Mouse (Mus musculus): ENCODE data around the gene Tfam.

Tfam gene

GRCm38 (mm10) chr10:71222639-71223038 is 15.4 kb downstream of the Tfam start:
- DNase-seq: no peak

DNA sequence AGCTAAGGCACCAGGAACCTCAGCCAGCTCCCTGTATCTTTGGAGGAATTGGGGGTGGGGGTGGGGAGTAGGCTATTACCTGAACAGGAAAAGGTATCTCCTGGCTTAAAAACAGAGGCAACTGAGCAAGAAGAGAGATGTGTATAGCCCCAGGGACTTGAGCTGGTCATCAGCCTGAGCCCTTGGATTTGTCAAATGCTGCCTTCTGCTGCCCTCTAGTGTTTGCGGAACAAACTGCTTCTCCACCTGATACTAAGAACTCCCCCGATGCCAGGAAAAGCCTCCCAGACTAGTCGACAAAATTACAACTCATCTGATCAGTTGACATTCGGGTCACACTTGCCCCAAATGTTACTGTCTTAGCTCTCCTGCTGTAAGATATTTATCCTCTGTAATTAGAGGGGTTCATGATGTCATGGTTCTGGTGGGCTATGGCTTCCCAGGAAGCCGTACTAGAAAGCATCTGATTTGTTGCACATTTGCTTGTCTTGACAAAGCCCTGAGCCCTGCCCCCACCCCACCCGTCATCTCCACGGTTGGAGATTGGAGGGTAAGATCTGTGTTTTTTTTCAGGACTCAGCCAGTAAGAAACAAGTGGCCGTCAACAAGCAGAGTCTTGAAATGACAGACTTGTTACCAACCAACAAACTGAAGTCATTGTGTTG is 19.7 kb downstream of the Tfam start:
- peak; percentile 95 for DNase-seq

DNA sequence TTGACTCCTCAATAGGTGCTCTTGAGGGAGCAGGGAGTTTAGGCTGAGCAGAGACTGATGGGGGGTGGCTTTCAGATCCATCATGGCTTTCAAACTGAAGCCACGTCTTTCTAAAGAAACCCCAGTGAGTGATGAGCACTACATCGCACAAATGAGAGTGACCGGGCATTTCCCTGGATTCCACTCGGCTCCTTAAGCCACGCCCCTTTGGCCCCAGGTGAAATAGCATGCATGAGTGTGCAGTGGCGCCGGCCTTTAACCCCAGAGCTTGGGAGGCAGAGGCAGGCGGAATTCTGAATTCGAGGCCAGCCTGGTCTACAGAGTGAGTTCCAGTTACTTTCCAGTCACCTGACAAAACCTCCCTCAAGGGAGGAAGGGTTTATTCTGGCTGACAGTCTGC is 22.1 kb downstream of the Tfam start:
- no peak for DNase-seq

DNA sequence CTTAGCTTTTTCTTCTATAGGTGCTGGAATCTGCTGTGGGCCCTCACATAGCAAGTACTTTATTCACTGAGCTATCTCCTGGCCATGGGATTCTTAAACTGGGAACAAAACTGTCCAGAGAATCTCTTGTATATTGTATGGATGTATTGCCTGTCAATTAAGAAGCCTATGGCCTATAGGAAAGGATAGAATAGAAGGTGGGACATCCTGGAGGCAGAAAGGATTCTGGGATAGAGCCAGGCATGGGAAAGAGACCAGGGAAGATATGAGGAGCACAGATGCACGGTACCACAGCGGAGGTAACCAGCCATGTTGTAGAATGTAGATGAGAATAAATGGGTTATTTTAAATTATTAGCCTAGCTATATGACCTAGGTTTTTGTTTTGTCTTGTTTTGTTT is 36.6 kb downstream of the Tfam start:
- no peak for DNase-seq

DNA sequence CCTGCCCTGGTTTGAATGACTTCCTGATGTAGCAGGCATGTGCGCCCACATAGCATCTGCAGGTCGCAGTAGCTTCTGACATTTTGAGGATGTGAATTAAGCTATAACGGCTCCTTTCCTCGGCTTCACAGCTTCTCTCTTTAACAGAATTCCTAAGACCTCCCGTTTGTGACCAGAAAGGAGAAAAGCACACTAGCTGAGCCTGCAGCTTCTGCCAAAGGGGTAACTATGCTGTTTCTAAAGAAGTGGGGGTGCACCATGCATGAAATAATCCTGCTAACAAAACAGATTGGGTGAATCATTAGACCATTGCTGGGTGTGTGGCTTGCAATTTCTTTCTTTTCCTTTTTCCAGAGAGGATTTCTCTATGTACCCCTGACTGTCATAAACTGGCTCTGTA is 37.1 kb downstream of the Tfam start:
- DNase-seq: no peak

- DNase-seq: peak; percentile 95
These were observed 39.4 kb downstream of the Tfam start for GRCm38 (mm10) chr10:71198676-71199075.

DNA sequence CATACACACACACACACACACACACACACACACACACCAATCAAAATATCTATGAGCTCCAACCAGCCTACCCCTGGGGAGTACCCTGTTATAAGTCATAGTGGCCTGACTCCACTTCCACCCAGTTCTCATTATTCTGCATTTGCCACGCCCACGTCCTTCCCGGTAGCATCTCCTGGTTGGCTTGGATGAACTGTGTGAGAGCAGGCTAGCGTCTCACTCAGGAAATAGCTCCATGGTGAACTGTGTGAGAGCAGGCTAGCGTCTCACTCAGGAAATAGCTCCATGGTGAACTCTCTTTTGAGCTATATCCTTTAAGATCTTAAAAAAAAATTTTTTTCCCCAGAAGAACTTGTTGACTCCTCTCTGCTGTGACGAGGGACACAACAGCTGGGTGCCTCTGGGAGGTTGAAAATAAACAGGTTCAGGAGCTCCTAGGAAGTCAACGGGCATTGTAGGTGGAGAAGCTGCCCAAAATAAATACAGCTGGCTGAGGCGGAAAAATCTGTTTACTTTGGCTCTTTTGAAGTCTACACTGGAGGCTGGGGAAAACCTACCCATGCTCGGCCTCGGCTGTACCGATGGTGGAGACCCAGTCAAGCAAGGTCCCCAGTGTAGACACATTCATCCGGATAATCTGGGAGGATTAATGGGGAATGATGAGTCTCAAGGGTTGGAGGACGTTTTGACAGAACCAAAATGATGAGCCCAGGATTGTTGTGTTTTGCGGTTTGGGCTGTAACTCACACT is 40.9 kb downstream of the Tfam start:
- peak; percentile 95 for DNase-seq

GRCm38 (mm10) chr10:71195501-71195900 is 42.6 kb downstream of the Tfam start:
- peak; percentile 97 for DNase-seq

GRCm38 (mm10) chr10:71194713-71195112 is 43.4 kb downstream of the Tfam start:
- peak; percentile 95 for DNase-seq

GRCm38 (mm10) chr10:71193319-71193718 is 44.8 kb downstream of the Tfam start:
- no peak for DNase-seq

DNA sequence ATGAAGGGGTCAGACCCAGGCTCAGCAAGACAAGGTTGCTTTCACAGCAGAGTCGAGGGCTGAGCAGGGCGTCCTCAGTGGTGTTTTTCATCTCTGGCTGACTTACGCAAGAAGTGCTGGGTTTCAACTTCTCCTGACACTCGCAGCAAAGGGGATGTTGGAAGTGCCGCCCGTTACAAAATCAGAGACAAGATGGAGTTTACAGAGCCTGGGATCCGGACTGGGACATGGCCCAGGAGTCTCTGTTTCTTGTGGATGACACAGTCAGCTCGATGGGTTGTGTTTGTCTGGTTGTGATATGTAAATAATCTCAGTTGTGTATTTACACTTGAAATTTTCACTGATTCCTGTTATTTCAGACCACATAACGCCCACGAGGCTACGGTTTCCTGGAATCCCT is 45.2 kb downstream of the Tfam start:
- peak; percentile 97 for DNase-seq

DNA sequence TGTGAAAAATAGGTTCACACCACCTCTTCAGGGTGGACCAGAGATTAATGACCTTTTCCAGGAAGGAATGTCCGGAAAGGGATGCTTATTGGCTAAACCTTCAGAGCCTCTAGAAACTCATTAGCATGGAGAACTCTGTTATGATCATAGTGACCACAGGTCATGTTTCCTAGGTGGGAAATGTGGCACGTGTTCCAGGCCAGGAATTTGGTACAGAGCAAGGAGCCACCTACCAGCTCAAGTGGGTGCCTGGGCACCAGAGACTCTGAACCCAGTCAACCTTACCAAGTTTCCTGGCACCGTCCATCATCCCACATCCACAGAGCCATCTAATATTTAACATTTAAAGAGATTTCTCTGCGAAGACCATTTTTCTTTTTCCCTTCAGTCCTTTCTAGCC is 49.4 kb downstream of the Tfam start:
- DNase-seq: no peak

- DNase-seq: no peak
These were observed 53.0 kb downstream of the Tfam start for GRCm38 (mm10) chr10:71185059-71185458.

DNA sequence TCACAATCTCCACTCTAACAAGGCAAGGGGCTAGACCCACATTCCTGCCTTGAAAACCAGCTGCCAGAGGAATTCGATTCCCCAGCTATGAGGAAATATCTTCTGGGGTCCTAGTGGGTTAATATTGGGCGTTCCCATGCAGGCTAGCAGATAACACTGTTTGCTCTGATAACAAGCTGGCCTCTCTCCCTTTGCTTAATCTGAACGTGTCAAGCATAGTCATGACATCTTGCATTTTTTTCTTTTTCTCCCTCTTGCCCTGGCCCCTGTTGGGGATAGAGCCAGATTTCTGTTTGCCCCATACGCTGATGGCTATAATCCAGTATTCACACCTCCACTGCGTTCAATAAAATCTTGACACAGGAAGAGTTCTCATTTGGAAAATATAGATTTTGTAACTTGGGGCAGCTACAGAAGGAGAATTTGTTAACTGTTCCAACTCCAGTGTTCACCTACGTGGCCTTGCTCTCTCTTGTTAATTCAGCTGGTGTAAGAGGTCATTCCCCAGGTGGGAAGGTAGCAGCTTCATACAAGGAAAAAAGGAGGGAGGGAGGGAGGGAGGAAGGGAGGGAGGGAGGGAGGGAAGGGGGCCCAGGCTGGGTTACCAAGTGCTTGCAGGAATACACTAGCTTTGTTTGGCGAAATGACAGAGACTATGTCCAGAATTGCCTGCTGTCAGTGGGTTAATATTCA is 54.6 kb downstream of the Tfam start:
- DNase-seq: no peak

- DNase-seq: no peak
These were observed 56.1 kb downstream of the Tfam start for GRCm38 (mm10) chr10:71181931-71182330.

- peak; percentile 75 for DNase-seq
These were observed 57.0 kb downstream of the Tfam start for GRCm38 (mm10) chr10:71181091-71181490.

- peak; percentile 37 for DNase-seq
These were observed 58.0 kb downstream of the Tfam start for GRCm38 (mm10) chr10:71180057-71180456.

GRCm38 (mm10) chr10:71177201-71177600 is 60.9 kb downstream of the Tfam start:
- peak; percentile 58 for DNase-seq

DNA sequence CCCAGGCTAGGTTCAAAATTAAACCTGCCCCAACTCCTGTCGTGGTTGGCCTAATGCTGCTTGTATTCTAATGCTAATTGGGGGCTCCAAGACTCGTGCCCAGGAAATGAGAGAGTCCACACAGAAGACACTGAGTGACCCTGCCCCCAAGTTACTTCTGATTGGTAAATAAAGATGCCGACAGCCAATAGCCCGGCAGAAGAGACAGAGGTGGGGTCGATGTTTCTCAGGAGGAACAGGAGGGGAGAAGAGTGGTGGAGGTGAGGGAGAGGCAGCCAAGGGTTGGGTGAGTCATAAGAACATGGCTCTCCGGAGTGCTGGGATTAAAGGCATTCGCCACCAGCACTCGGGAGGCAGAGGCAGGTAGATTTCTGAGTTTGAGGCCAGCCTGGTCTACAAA is 61.7 kb downstream of the Tfam start:
- peak; percentile 83 for DNase-seq
